Mouse (Mus musculus) T-helper 1 cell (primary cell): Measurements from ENCODE around the gene Runx1.

ENCODE experiments used
- in situ Hi-C: fragments of 300-600 bp; cut with MboI, MseI; formaldehyde crosslinking; loops from one replicate; pipeline ENCODE4 v1.15.1; 2025; ENCODE audit warnings: high pct_unique_total_duplicates

Gene Runx1

DNA sequence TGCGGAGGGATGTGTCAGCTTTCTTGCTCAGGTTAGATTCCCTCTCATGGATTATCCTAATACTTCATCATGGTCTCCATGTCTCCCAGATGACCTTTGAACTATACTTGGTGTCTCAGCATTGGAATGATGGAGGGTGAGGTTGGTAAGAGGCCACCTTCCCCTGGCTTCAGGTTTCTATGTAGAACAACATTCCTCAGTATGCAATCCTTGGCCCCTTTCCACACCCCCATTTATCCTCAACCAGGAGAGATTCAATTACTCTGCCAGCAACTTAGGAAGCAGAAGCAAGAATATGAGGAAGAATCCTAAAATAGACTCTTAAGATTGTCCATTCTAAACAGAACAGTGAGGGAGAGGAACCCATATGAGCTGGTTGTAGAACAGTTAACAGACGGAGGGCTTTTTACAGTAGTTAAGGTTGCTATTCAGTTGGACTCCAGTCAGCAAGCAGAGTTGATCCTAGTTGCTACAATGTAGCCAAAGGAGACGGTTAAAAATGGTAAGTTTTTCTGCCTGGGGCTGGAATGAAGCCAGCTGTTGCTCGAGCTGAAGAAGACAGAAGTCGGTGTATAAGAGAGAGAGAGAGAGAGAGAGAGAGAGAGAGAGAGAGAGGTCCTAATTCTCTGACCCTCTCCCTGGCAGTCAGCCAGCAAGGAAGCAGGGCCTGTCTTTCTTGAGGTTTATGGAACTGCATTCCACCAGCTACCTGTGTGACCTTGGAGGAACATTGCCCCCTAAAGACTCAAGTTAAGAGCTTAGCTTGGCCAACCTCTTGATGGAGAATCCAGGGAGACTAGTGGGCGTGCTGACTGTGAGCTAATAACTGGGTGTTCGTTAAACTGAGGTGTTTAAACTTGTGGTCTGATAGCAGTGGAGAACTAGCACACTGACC, 120.1 kb downstream of the Runx1 start:
- in situ Hi-C loops, result no loop called here

DNA sequence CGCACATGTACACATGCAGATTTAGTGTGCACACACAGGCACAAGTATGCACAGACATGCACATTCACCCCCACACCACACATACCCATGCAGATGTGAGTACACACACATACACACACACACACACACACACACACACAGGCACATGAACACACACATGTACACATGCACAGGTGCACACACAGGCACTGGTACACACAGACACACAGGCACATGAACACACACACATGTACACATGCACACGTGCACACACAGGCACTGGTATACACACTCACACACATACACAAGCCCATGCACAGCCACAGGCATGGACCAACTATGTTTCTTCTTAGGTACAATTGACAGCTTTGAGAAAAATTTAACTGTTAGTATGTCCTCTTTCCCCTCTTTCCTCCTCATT, 122.1 kb downstream of the Runx1 start:
- in situ Hi-C loops, result no loop called here

DNA sequence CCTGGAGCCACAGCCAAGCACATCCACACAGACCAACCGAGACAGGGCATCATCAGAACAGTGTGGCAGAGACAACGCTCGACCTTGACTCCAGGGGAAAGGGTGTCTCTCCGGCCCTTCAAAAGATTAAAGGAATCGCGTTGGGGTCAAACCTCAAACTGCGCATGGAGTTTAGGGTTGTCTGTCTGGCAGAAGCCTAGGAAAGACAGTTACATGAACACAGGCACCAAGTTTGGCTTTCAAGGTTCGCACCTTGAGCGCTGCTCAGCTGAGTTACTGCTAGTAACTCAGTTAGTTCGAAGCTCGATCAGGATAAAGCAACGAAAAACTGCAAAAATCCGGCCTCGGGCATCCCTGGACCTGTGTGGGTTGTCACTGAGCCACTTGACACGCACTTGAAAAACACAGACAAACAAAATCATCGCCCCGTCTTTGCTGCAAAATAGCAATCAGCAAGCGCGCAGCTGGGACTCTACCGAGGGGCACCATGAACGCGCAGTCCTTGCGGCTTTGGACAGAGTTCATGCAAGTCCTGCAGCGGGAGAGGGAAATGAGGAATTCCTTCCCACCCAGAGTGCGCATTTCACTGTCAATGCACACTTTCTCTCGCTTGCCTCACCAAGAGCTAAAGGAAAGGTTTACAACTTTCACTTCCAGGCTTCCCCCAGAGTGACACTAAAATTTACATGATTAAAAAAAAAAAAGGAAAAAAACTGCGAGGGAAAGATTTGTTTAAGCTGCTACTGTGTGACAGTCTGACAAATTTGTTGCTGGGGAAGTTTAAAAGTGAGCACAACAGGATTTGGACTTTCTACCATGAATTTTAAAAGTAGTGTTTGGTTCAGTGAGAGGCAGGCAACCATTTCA, 126.2 kb downstream of the Runx1 start:
- in situ Hi-C loops, result loop anchor here (5.0 kb wide), 4 partner anchors 88 to 753 kb away; no protein-coding TSS in a partner anchor

DNA sequence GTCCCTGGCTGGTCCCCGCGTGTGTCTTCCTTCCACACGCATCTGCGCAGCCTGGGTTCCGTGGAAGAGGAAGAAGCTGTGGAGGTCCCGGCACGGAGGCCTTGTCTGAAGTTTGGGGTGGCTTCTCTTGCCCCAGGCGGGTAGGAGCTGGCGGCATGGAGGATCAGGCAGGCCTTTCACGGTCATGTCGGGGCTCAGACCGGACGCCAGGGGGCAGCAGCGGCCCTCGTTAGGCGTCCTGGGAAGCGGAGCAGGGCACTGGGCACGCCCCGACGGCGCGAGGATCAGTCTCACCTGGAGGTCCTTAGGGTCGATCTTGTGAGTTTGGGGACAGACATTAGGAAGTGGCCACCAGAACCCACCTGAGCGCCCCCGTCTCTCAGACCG, 127.3 kb downstream of the Runx1 start:
- in situ Hi-C loops, result loop anchor here (5.0 kb wide), 4 partner anchors 89 to 754 kb away; no protein-coding TSS in a partner anchor

DNA sequence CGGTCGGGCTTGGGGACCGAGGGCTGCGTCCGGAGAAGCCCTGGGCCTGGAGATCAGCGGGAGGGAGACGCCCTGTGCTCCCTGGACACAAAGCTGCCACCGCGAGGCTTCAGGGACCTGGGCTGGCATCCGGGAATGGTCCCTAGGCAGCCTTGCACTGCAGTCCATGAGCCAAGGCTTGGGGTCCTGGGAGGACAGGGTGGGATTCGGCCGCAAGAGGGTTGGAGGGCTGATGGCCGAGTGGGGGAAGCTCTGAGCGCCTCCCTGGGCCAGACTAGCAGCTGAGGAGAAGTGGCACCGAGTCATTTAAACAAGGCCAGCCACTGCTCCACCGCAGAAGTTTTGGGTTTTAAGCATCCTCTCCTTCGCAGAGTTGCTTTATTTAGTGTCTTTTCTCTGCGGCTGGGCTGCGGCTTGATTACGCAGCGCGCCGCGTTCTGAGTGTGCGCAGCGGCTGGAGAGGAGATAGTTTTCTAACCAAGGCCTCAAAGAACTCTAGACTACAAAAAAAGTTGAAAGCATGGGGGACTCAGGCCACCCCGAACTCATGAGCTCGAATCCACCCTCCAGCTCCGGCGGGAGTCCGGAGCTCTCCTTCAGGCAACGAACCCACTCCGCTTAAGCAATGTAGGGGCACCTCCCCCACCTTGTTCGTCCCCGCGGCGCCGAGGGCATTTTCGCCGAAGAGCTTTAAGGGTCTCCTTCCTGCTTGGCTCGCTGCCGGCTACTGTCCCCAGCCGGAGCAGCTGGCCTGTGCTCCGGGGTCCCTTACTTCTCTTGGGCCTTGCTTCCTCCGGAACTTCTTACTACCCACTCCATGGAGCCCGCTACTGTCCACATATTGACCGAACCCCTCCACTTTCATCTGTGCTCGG, 128.0 kb downstream of the Runx1 start:
- in situ Hi-C loops, result loop anchor here (5.0 kb wide), 4 partner anchors 89 to 754 kb away; no protein-coding TSS in a partner anchor

DNA sequence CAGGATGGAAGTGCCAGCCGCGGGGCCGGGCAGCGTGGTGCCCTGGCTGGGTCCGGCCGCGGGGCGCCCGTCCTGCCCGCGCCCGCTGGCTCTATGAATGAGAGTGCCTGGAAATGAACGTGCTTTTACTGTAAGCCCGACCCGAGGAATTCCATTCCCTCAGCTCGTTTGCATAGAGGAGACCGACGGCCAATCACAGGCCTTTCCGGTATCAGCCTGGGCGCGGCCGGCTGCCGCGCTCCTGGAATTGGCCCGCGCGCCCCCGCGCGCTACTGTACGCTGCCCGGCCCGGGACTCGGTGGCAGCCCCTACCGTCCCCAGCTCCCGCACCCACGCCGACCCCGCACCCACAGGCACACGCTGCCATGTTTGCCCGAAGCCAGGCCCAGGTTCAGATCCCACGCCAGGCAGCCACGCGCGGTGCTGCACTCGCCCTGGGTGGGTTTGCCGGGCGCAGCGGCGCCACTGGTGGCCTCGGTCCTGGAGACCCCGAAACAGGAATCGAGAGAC, 128.7 kb downstream of the Runx1 start:
- in situ Hi-C loops, result loop anchor here (5.0 kb wide), 4 partner anchors 90 to 755 kb away; no protein-coding TSS in a partner anchor

DNA sequence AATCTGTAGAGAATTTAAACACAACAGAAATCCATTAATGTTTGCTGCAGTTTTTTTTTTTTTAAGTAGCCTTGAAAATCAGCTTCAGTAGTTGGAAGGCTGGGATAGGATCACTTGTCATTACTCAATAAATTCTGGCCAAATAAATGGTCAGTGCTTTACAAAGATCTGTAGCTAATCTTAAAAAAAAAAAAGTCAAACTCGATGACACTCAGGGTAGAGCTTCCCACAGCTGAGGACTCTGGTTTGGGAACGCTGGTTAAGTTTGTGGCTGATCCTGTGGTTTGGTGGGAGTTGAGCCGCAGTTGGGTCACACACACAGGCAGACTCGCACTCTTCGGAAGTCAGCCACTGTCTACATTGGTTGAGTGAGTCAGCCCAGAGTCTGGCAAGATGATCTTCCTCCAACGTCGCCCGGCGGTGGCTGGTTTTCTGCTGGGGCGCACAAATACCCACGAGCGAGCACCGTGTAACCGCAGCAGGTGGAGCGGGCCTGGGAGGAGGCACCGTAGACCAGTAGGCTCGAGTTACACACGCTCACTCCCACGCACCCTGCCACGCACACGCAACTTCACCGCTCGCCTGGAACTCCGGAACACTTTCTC, 129.4 kb downstream of the Runx1 start:
- in situ Hi-C loops, result loop anchor here (5.0 kb wide), 4 partner anchors 91 to 756 kb away; no protein-coding TSS in a partner anchor

DNA sequence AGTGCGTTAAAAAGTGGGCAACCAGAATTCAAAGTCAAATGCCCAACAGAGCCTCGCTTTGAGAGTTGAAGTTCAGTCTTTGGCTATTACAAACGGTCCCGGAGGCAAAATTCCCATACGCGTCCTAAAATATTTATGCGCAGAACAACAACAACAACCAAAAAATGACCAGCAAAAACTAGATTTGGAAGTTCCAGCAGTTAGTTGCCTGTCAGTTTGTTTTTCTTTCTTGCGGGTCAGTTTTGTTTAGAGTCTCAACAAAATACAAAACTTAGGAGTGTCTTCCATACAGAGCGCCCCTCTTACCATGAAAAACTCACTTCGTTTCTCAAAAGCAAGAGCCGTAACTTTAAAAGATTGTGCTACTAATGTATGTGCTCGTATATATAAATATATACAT, 130.0 kb downstream of the Runx1 start:
- in situ Hi-C loops, result loop anchor here (5.0 kb wide), 4 partner anchors 91 to 756 kb away; no protein-coding TSS in a partner anchor

DNA sequence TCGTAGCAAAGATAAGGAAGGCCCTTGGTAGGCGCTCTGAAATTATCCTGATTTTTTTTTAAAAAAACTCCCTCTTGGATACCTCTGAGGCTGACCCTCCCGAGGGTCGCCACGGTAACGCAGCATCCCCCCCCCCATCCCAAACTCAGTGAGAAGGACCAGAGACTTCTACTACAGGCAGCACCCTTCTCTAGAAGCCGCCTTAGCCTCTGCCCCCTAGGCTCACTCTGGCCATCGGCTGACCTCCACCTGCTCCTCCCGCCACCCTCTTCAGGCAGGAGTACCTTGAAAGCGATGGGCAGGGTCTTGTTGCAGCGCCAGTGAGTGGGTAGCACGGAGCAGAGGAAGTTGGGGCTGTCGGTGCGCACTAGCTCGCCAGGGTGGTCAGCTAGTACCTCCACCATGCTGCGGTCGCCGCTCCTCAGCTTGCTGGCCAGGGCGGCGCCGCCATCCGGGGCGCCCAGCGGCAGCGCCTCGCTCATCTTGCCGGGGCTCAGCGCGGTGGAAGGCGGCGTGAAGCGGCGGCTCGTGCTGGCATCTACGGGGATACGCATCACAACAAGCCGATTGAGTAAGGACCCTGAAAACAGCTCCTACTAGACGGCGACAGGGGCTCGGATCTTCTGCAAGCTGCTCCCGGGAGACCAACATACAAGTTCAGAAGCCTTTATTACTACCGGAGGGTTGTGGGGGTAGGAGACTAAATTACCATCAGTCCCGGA, 130.6 kb downstream of the Runx1 start:
- in situ Hi-C loops, result loop anchor here (5.0 kb wide), 4 partner anchors 92 to 757 kb away; no protein-coding TSS in a partner anchor

DNA sequence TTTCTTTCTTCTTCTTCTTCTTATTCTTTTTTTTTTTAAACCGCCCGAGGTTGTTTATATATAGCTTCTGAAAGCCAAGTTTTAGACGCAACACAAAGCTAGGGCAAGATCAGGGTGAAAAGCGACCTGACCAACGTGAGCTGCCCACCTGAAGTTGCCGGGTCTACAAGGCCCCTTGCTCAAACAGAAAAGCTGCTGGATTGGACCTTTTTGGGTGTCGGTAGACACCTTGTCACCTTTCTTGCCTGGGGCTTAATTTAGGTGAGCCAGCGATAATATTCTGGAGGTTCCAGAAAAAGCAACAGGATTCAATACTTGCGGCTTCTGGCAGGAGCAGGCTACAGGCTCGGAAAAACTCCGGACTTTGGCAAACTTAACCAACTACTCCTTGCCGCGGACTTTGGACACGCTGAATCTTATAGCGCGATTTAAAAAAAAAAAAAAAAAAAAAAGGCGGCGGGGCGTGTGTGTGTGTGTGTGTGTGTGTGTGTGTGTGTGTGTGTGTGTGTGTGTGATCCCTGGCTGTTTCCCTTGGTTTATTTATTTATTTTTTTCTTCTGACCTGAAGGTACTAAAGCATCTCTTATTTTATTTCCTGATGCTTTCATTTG, 131.3 kb downstream of the Runx1 start:
- in situ Hi-C loops, result loop anchor here (5.0 kb wide), 4 partner anchors 93 to 758 kb away; no protein-coding TSS in a partner anchor

DNA sequence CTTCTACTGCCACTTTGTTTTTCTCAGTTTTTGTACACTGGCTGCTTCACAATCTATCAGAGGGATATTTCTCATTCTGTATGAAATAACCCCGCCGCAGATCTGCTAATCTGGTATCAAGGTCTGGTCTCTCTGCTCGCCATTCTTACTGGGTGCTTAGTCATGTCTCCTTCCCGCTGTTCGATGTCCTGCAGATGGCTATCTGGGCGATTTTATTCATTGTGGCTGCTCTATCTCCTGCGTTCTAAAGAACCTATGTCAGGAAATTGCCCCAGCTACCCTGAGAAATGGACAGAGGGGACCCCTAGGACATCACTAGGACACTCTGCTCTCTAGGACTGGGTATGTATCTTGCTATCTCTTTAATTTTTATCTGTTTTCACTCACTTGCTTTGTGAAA, 135.2 kb downstream of the Runx1 start:
- in situ Hi-C loops, result no loop called here

DNA sequence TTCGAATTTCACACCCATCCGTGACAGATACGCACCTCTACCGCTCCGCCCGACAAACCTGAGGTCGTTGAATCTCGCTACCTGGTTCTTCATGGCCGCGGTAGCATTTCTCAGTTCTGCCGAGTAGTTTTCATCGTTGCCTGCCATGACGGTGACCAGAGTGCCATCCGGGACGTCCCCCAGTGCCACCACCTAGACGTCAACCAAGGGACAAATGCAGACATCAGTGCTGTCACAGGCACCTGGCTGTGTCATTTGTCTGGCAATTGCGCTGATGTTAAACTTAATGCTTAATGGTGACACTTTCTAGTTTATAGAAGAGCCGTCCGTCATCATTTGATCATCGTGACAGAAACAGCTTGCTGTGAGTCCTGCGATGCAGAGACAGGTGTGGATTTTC, 137.0 kb downstream of the Runx1 start:
- in situ Hi-C loops, result no loop called here

DNA sequence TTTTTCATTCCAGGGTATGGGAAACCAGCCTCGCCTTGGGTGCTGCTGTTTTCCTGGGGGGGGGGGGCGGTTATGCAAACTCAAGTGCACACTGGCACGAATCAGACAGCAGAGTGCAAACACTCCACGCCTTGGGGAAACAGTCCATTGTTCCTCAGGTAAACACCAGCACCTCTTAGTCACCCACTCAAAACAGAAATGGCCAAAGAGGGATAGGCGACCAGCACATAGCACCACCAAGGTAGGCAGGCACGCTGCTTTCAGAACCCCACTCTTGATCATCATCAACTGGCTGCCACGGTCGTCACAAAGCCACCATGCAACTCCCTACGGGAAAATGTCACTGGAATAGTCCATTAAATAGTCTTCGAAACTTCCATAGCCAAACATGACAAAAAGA, 139.0 kb downstream of the Runx1 start:
- in situ Hi-C loops, result no loop called here

DNA sequence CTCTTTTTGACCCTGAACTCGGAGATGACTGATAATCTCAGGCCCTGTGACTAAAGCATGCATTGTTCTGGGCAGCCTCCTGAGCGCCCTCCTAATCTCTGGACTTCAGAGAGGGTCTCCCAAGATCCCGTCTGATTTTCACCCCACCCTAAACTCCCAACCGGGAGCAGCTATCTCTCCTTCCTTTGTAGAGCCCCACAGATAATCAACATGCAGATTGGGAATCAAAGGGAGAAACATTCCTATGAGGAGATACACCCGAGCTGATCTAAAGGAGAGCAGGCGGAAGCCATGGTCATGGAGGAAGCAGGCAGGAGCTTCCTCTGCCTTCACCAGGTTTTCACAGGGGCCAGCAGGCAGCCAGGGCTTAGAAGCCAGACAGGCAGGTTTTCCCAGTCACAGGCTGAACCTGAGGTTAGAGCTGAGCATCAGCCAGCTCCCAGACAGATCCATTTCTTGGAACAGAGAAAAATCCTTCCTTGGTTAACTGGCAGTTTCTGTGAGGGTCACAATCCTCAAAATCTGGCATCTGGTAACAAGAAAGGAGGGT, 140.1 kb downstream of the Runx1 start:
- in situ Hi-C loops, result no loop called here

DNA sequence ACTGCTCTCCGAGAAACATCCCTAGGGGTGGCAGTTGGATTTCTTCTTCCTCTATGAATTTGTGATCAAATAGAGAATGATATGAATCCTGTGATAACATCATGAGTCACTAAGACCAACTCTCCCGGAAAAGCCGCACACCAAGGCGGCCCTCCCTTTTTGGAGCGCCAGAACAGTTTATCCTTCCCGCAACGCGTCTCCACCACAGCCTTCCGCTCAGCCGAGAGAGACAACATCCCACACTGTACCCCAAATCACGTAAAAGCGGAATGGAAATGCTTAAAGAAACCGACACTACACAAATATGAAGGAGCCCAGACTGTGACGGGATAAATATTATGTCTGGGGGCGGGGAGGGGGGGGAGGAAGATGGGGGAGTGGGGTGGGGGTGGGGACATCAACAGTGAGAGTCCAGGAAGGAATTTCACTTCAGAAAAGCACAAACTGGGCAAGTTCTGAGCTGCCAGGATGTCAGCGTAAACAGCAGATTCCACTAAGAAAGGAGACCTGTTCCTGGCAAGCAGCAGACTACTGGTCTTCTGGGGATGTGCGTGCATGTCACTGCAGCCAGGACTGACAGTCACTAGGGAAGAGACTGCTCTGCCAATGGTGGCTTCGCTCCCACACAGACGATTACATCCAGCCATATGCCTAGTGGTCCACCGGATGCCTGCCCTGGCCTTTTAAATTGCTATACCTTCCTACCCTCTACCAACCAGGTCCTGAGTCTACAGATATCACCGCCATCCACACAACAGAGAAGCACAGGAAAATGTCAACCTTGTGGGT, 141.3 kb downstream of the Runx1 start:
- in situ Hi-C loops, result no loop called here

DNA sequence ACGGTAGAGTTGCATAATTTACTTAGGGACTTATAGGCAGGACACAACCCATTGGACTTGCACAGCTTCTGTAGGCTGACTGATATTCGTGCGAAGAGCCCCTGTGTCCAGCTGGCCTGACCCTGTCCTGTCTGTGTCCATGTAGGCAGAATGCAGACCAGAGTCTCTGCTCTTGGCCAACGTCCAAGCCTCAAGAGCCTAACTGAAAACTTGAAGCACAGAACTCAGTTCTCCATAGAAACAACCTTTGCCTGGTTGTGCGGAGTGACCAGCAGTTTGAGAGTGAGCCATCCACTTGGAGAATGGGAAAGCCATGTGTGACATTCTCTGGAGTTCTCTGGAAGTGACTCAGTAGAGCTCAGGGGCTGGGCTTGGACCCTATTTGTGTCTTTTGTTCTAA, 149.3 kb downstream of the Runx1 start:
- in situ Hi-C loops, result no loop called here

DNA sequence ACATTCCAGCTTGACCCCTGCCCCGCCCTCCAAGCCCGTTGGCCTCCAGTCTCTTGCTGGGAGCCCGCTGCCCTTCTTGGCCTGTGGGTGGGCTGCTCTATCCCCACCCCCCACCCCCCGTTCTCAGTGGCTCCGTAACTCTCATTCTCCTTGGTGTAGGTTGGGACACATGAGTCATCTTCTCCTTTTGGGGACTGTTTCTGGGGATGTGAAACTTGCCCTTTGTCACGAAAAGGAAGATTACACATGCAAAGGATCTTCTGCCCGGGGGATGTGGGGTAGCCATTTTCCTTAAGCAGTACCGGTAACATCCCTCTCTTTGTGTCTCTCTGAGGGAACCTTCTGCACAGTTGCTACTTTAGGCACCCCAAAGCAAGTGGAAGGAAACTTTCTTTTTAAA, 150.3 kb downstream of the Runx1 start:
- in situ Hi-C loops, result no loop called here

DNA sequence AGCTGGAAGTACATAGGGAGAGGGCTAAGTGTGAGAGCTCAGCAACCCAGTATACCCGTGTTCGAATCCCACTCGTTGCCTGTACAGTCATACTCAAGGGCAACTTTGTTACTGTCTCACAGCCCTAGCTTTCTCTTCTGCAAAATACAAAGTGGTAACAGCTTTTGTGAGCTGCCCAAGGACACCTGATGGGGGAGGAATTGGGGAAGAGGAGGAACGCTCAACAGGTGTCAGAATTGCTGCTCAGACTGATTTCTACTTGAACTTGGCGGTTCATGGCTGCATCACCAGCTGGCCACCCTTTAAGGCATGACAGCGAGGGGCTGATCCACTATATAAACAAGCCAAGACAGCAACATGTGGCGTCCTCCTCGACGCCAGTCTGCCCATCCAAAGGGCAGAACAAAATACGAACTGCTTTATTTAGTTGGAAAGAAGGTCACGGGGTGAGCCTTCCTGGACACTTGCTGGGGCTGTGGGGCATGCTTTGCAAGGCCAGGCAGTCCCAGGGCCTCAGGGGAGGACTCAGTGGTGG, 151.0 kb downstream of the Runx1 start:
- in situ Hi-C loops, result no loop called here
